ENCODE assay signal across 8 mouse cellular contexts in the genomic region with DNA sequence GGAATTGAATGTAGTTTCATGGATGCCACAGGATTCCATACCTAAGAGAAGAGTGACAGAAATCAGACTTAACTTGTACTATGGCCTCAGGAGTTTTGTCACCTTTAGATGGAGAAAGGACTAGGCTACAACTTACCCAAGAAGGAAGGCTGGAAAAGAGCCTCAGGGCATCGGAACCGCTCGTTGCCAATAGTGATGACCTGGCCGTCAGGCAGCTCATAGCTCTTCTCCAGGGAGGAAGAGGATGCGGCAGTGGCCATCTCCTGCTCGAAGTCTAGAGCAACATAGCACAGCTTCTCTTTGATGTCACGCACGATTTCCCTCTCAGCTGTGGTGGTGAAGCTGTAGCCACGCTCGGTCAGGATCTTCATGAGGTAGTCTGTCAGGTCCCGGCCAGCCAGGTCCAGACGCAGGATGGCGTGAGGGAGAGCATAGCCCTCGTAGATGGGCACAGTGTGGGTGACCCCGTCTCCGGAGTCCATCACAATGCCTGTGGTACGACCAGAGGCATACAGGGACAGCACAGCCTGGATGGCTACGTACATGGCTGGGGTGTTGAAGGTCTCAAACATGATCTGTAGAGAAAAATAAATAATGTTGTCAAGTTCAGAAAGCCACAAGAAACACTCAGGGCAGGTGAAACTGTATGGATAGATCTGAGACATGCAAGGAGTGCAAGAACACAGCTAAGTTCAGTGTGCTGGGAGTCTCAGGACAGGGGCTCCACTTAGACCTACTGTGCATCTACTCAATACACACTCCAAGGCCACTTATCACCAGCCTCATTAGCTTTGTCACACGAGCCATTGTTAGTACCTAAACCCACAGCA. TPM values are rescaled to one million over a fixed set of nuclear protein-coding genes. Genes with fewer than 3 reads are reported as not detected.
A peak's percentile ranks its signal among the peaks of the same experiment; 100 is the strongest.
DNase-seq lines count a peak whose midpoint lies in the region; ATAC-seq and TF ChIP-seq lines count a peak whose summit lies in the region.

No protein-coding gene starts in this region.

- TF ChIP-seq CTCF in layer of hippocampus, adult 2 months (conservative IDR thresholded peaks at IDR 0.05): no peak
- no peak for TF ChIP-seq CTCF in liver, postnatal 0 days (IDR thresholded peaks at IDR 0.05; ENCODE audit: low read depth)

- peak overlapping the region; percentile 82 for H3K4me3 ChIP-seq in layer of hippocampus, adult 2 months
- H3K4me3 ChIP-seq in heart, embryonic 15.5 days: peak overlapping the region; percentile 96
- H3K4me3 ChIP-seq in liver, postnatal 0 days (ENCODE audit: low read depth, low read length): peak overlapping the region; percentile 98

- H3K4me1 ChIP-seq in heart, embryonic 15.5 days (replicated peaks): peaks cover 44% of the 10 kb centered on the region
- peaks cover 27% of the 10 kb centered on the region for H3K4me1 ChIP-seq in liver, postnatal 0 days (ENCODE audit: insufficient read depth)

- peak overlapping the region; percentile 100 for H3K9ac ChIP-seq in heart, embryonic 15.5 days
- peak overlapping the region; percentile 100 for H3K9ac ChIP-seq in liver, postnatal 0 days (replicated peaks)

- no peak for TF ChIP-seq EP300 in liver, postnatal 0 days (IDR thresholded peaks at IDR 0.05; ENCODE audit: low read depth)

- peak overlapping the region; percentile 100 for H3K27ac ChIP-seq in layer of hippocampus, adult 2 months
- peak overlapping the region; percentile 100 for H3K27ac ChIP-seq in heart, embryonic 15.5 days
- peak overlapping the region; percentile 99 for H3K27ac ChIP-seq in liver, postnatal 0 days (ENCODE audit: low read depth)

- peaks cover 41% of the 10 kb centered on the region for H3K36me3 ChIP-seq in heart, embryonic 15.5 days
- peaks cover 48% of the 10 kb centered on the region for H3K36me3 ChIP-seq in liver, postnatal 0 days (replicated peaks; ENCODE audit: insufficient read depth, low read length)

- intact Hi-C loops in left cerebral cortex, postnatal 4 days (cut with DNase I): no loop called here

- 40% methylated on average over 19 of the region's 19 CpGs for WGBS in heart, embryonic 15.5 days
- WGBS in liver, postnatal 0 days (ENCODE audit: insufficient replicate concordance): 67% methylated on average over 19 of the region's 19 CpGs

- H3K9me3 ChIP-seq in heart, embryonic 15.5 days (replicated peaks): no peaks in the 10 kb centered on the region
- no peaks in the 10 kb centered on the region for H3K9me3 ChIP-seq in liver, postnatal 0 days (ENCODE audit: low read length)

- no peaks in the 10 kb centered on the region for H3K27me3 ChIP-seq in heart, embryonic 15.5 days
- H3K27me3 ChIP-seq in liver, postnatal 0 days (ENCODE audit: insufficient read depth, low read length): no peaks in the 10 kb centered on the region

- ATAC-seq in heart, embryonic 15.5 days (replicated peaks; ENCODE audit: insufficient number of reproducible peaks, insufficient read depth, low FRiP score, low read depth): no peak
- no peak for ATAC-seq in liver, postnatal 0 days

- H3K4me2 ChIP-seq in heart, embryonic 15.5 days: peak overlapping the region; percentile 74
- peak overlapping the region; percentile 90 for H3K4me2 ChIP-seq in liver, postnatal 0 days (ENCODE audit: low read depth, low read length)

- no peak for DNase-seq in layer of hippocampus, adult 2 months (ENCODE audit: low spot score in 2 of 2)
- no peak for DNase-seq in layer of hippocampus, adult 8-10 months (ENCODE audit: low spot score in 2 of 2)
- peak; percentile 31 for DNase-seq in T-cell, adult 2 months (ENCODE audit: low spot score)
- no peak for DNase-seq in liver, postnatal 0 days
- DNase-seq in embryo, embryonic 11 days: no peak
- DNase-seq in left cerebral cortex, postnatal 4 days: no peak
- DNase-seq in adrenal gland, postnatal 14 days: no peak

RNA-seq across cellular contexts. Expression of a gene that starts 2.1 kb away (rescaled TPM):
- total RNA-seq in layer of hippocampus, adult 2 months (2021): 1,000 to 10,000 TPM; 3,149 to 3,251 TPM
- total RNA-seq in layer of hippocampus, adult 8-10 months (2022): 1,000 to 10,000 TPM; 2,836 to 3,420 (median 3,105) TPM
- 5,943 and 6,493 TPM in 2 replicates for polyA plus RNA-seq in heart, embryonic 15.5 days (2015; fragmentation: Nextera tagmentation; extraction: Ambion mirVana)
- polyA plus RNA-seq in liver, postnatal 0 days (2015; fragmentation: Nextera tagmentation; extraction: Ambion mirVana): 6,710 and 7,738 TPM in 2 replicates
- 1,000 to 10,000 TPM; 5,289 to 5,459 TPM for total RNA-seq in left cerebral cortex, postnatal 4 days (2021)
- 2,967 and 3,254 TPM in 2 replicates for total RNA-seq in adrenal gland, postnatal 14 days (2021)

RNA-seq across cellular contexts. Expression of a gene that starts 9.2 kb away (rescaled TPM):
- 10 to 100 TPM; 36.7 to 39.9 TPM for total RNA-seq in layer of hippocampus, adult 2 months (2021)
- total RNA-seq in layer of hippocampus, adult 8-10 months (2022): 10 to 100 TPM; 32.3 to 41.1 (median 33.8) TPM
- polyA plus RNA-seq in heart, embryonic 15.5 days (2015; fragmentation: Nextera tagmentation; extraction: Ambion mirVana): 7.7 and 9.9 TPM in 2 replicates
- polyA plus RNA-seq in liver, postnatal 0 days (2015; fragmentation: Nextera tagmentation; extraction: Ambion mirVana): 1.8 and 3.2 TPM in 2 replicates
- 10 to 100 TPM; 34.6 to 35.8 TPM for total RNA-seq in left cerebral cortex, postnatal 4 days (2021)
- total RNA-seq in adrenal gland, postnatal 14 days (2021): 11.8 and 12.0 TPM in 2 replicates

RNA-seq across cellular contexts. Expression of a gene that starts 55.7 kb away (rescaled TPM):
- 100 to 1,000 TPM; 172 to 173 TPM for total RNA-seq in layer of hippocampus, adult 2 months (2021)
- 100 to 1,000 TPM; 150 to 174 (median 163) TPM for total RNA-seq in layer of hippocampus, adult 8-10 months (2022)
- polyA plus RNA-seq in heart, embryonic 15.5 days (2015; fragmentation: Nextera tagmentation; extraction: Ambion mirVana): 108 and 137 TPM in 2 replicates
- polyA plus RNA-seq in liver, postnatal 0 days (2015; fragmentation: Nextera tagmentation; extraction: Ambion mirVana): 6.9 and 7.3 TPM in 2 replicates
- 100 to 1,000 TPM; 530 to 553 TPM for total RNA-seq in left cerebral cortex, postnatal 4 days (2021)
- 62.0 and 75.3 TPM in 2 replicates for total RNA-seq in adrenal gland, postnatal 14 days (2021)
